Mouse (Mus musculus) myocyte (in vitro differentiated cells): ENCODE data around the gene Ralgps1. TPM values are rescaled to one million over a fixed set of nuclear protein-coding genes. Genes with fewer than 3 reads are reported as not detected.

Source experiments
- H3K27me3 ChIP-seq: one replicate; pipeline ENCODE4 v1.6.1; 2011; ENCODE audit not compliant: control insufficient read depth, insufficient read depth, insufficient read length
- H3K36me3 ChIP-seq: one replicate; pipeline ENCODE4 v1.6.1; 2011; ENCODE audit not compliant: control insufficient read depth, insufficient read depth
- H3K4me2 ChIP-seq: one replicate; pipeline ENCODE4 v1.6.1; 2011; ENCODE audit warnings: low read depth, control low read depth
- H3K4me3 ChIP-seq: one replicate; pipeline ENCODE4 v1.5.1; 2011; ENCODE audit warnings: mild to moderate bottlenecking, control low read depth, moderate library complexity
- H3K79me2 ChIP-seq: one replicate; pipeline ENCODE4 v1.6.1; 2011; ENCODE audit not compliant: control insufficient read depth, insufficient read depth
- H3ac ChIP-seq: one replicate; pipeline ENCODE4 v1.6.1; 2011; ENCODE audit not compliant: control insufficient read depth, insufficient read length
- CEBPB ChIP-seq: IDR thresholded peaks from 2 replicates; pipeline ENCODE4 v1.6.1; 2011; ENCODE audit warnings: mild to moderate bottlenecking, moderate library complexity; ENCODE audit not compliant: poor library complexity, insufficient read depth, severe bottlenecking
- E2F4 ChIP-seq: IDR thresholded peaks from one replicate; pipeline ENCODE4 v1.6.1; 2011; ENCODE audit warnings: mild to moderate bottlenecking, control low read depth, moderate library complexity; ENCODE audit not compliant: insufficient read depth
- MAX ChIP-seq: IDR thresholded peaks from one replicate; pipeline ENCODE4 v1.6.1; 2011; ENCODE audit warnings: low read depth, mild to moderate bottlenecking, control low read depth
- MYOD1 ChIP-seq, 3 experiments: IDR thresholded peaks; one replicate each; pipeline ENCODE4 v1.6.1; 2011; ENCODE audit warnings: control low read depth in 2 of 3, low read depth in 2 of 3, mild to moderate bottlenecking in 2 of 3, moderate library complexity in 1 of 3; ENCODE audit not compliant: insufficient read length in 2 of 3, control insufficient read depth in 1 of 3
- MYOG ChIP-seq, 3 experiments: IDR thresholded peaks; one replicate each; pipeline ENCODE4 v1.6.1; 2011; ENCODE audit warnings: control low read depth in 2 of 3, low read depth in 2 of 3, mild to moderate bottlenecking in 2 of 3; ENCODE audit not compliant: insufficient read length in 2 of 3, control insufficient read depth in 1 of 3, insufficient read depth in 1 of 3
- POLR2A ChIP-seq: IDR thresholded peaks from one replicate; pipeline ENCODE4 v1.6.1; 2011; ENCODE audit warnings: low read depth, mild to moderate bottlenecking, control low read depth, moderate library complexity; ENCODE audit not compliant: insufficient read length
- POLR2AphosphoS2 ChIP-seq: IDR thresholded peaks from one replicate; pipeline ENCODE4 v1.6.1; 2011; ENCODE audit warnings: low read depth, control low read depth; ENCODE audit not compliant: insufficient read length
- REST ChIP-seq: IDR thresholded peaks from one replicate; pipeline ENCODE4 v1.6.1; 2011; ENCODE audit warnings: mild to moderate bottlenecking, control low read depth, moderate library complexity; ENCODE audit not compliant: insufficient read depth, insufficient read length
- SRF ChIP-seq: IDR thresholded peaks from one replicate; pipeline ENCODE4 v1.6.1; 2011; ENCODE audit warnings: low read depth; ENCODE audit not compliant: control insufficient read depth, insufficient read length
- TCF12 ChIP-seq: IDR thresholded peaks from one replicate; pipeline ENCODE4 v1.6.1; 2011; ENCODE audit warnings: mild to moderate bottlenecking, control low read depth; ENCODE audit not compliant: poor library complexity, insufficient read depth, severe bottlenecking
- TCF3 ChIP-seq: IDR thresholded peaks from one replicate; pipeline ENCODE4 v1.6.1; 2011; ENCODE audit warnings: low read depth, control low read depth; ENCODE audit not compliant: insufficient read length
- USF1 ChIP-seq: IDR thresholded peaks from one replicate; pipeline ENCODE4 v1.6.1; 2011; ENCODE audit warnings: low read depth, mild to moderate bottlenecking, control low read depth, moderate library complexity
- polyA plus RNA-seq: library from polyadenylated mRNA; unstranded; fragments of >200 nt; fragmentation: generic; extraction: Trizol; gene quantifications from one replicate; pipeline ENCODE4 v1.2.1, GENCODE M21; 2012; ENCODE audit warnings: missing spikeins

Ralgps1 gene
- polyA plus RNA-seq, 1 experiment = 1.3 TPM

DNA sequence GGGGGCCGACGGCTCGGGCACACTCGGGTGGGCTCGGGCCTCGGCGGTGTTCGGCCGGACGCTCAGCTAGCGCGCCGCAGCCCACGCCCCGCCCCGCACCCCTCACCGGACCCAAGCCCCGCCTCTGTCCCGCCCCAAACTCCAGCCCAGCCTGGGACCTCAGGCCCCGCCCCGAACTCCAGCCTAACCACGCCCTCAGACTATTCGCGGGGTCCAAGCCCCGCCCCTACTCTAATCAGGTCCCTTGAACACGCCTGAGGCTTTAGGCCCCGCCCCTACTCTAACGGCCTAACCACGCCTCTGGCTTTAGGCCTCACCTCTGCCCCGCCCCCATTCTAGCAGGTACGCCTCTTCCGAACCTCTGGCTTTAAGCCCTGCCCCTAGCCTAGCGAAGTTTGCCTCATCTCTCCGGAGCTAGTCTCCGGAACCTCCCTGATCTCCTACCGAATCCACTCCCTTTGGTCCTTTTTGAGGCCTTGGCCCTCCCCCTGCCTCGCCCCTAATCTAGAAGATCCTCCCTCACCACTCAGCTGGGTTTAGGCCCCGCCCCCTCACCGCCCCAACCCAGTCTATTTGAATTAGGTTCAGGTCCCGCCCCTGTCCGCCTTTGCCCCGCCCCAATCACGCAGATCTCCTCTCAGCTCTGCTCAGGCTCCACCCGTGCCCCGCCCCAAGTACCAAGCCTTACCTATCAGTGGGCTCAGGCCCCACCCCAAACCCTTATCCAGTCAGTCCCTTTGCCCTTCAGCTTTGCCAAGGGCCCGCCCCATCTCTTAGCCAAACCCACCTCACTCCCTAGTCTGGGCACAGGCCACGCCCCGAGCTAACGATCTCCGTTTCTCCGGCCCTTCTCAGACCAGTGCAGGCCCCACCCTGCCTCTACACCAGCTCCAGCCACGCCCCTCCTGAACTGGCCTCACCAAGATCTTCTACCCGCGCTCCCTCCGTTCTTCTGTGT lies 240.5 kb downstream of the Ralgps1 start:
- TF ChIP-seq SRF (peak; percentile 43), MYOG (IDR thresholded peaks at IDR 0.05; ENCODE audit: control insufficient read depth in 1 of 3, insufficient read depth in 1 of 3, insufficient read length in 2 of 3, low read depth in 2 of 3) (no peak), E2F4 (no peak), MYOD1 (IDR thresholded peaks at IDR 0.05; ENCODE audit: control insufficient read depth in 1 of 3, insufficient read length in 2 of 3, low read depth in 2 of 3) (no peak), CEBPB (no peak), TCF3 (no peak), TCF12 (no peak), MAX (no peak), POLR2AphosphoS2 (no peak), POLR2A (peak; percentile 53), USF1 (no peak)
- H3ac ChIP-seq = peak overlapping the region; percentile 53
- peaks cover 22% of the 10 kb centered on the region for H3K27me3 ChIP-seq
- peak overlapping the region; percentile 33 for H3K4me3 ChIP-seq
- H3K36me3 ChIP-seq = no peaks in the 10 kb centered on the region
- H3K4me2 ChIP-seq = peak overlapping the region; percentile 99
- H3K79me2 ChIP-seq = no peaks in the 10 kb centered on the region

GRCm38 (mm10) chr2:33130141-33130525 lies 241.2 kb downstream of the Ralgps1 start:
- Histone ChIP-seq H3K4me3 (peak overlapping the region; percentile 33), H3K36me3 (no peaks in the 10 kb centered on the region), H3K27me3 (peaks cover 18% of the 10 kb centered on the region), H3K79me2 (no peaks in the 10 kb centered on the region), H3K4me2 (peak overlapping the region; percentile 99), H3ac (peak overlapping the region; percentile 53)
- no peak for TF ChIP-seq MYOG (IDR thresholded peaks at IDR 0.05; ENCODE audit: control insufficient read depth in 1 of 3, insufficient read depth in 1 of 3, insufficient read length in 2 of 3, low read depth in 2 of 3)
- no peak for TF ChIP-seq TCF3
- no peak for TF ChIP-seq E2F4
- TF ChIP-seq SRF = no peak
- TF ChIP-seq POLR2AphosphoS2 = no peak
- TF ChIP-seq CEBPB = no peak
- TF ChIP-seq MYOD1 (IDR thresholded peaks at IDR 0.05; ENCODE audit: control insufficient read depth in 1 of 3, insufficient read length in 2 of 3, low read depth in 2 of 3) = no peak
- TF ChIP-seq POLR2A = no peak
- no peak for TF ChIP-seq TCF12
- TF ChIP-seq USF1 = no peak

DNA sequence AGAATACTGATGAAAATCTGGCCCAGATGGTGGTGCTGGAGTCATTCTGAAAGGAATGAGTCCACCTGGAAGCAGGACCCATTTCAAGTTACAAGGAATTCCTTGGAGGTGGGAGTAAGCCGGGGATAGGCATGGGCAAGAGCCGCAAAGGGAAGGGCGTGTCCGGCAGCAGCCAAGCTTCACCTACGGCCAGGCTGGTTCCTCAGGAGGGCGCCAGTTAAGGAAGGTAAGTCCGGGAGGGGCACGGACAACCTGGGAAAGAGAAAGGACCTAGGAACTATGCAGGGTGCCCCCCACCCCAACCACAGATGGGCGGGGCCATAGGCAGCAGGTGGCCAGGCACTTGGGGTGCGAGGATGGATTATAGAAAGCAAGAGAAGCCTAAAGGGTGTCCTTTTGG lies 241.6 kb downstream of the Ralgps1 start:
- Histone ChIP-seq H3K27me3 (peaks cover 14% of the 10 kb centered on the region), H3K36me3 (no peaks in the 10 kb centered on the region), H3K4me3 (peak overlapping the region; percentile 33), H3K4me2 (peak overlapping the region; percentile 99), H3ac (peak overlapping the region; percentile 53), H3K79me2 (no peaks in the 10 kb centered on the region)
- TF ChIP-seq E2F4 (no peak), CEBPB (no peak), TCF3 (no peak), TCF12 (no peak), SRF (no peak), REST (no peak), MYOG (IDR thresholded peaks at IDR 0.05; ENCODE audit: control insufficient read depth in 1 of 3, insufficient read depth in 1 of 3, insufficient read length in 2 of 3, low read depth in 2 of 3) (no peak), USF1 (no peak), POLR2AphosphoS2 (no peak), MAX (no peak), MYOD1 (IDR thresholded peaks at IDR 0.05; ENCODE audit: control insufficient read depth in 1 of 3, insufficient read length in 2 of 3, low read depth in 2 of 3) (no peak), POLR2A (no peak)

DNA sequence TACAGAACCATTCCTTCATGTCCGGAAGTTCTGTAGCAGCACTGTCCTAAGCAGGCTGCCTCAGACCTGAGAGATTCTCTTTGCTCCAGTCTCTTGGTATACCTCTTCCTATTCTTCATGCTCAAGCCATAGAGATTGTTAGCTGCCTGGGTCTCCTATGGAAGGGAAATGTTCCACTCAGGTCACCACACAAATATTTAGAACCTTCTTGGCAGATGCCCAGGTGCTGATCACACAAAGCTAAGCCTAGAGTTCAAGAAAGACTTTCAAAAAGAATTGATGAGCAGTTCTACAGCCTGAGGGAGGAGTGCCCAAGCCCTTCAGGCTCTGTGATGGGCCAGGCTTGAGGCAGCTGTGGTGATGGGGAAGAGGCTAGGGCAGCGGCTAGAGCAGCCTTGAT lies 242.3 kb downstream of the Ralgps1 start:
- Histone ChIP-seq H3K36me3 (no peaks in the 10 kb centered on the region), H3K4me2 (no peak overlapping the region), H3K79me2 (no peaks in the 10 kb centered on the region), H3K27me3 (peaks cover 10% of the 10 kb centered on the region), H3ac (no peak overlapping the region), H3K4me3 (no peak overlapping the region)
- TF ChIP-seq E2F4 (no peak), TCF12 (no peak), POLR2A (no peak), USF1 (no peak), TCF3 (no peak), CEBPB (no peak), MYOD1 (IDR thresholded peaks at IDR 0.05; ENCODE audit: control insufficient read depth in 1 of 3, insufficient read length in 2 of 3, low read depth in 2 of 3) (no peak), MAX (no peak), MYOG (IDR thresholded peaks at IDR 0.05; ENCODE audit: control insufficient read depth in 1 of 3, insufficient read depth in 1 of 3, insufficient read length in 2 of 3, low read depth in 2 of 3) (no peak), SRF (no peak), POLR2AphosphoS2 (no peak), REST (no peak)
